Mouse (Mus musculus) kidney, adult 2 months (tissue): ENCODE results near the gene Ifitm1.

Experiments
- CTCF ChIP-seq: fragments of 200-500 bp; conservative IDR thresholded peaks from 2 replicates; pipeline ENCODE4 v1.5.1; 2011; ENCODE audit warnings: low read depth, mild to moderate bottlenecking, control low read depth, low read length, moderate library complexity, mixed read lengths; ENCODE audit not compliant: insufficient read depth, insufficient read length
- POLR2A ChIP-seq: fragments of 200-500 bp; IDR thresholded peaks from one replicate; pipeline ENCODE4 v1.6.1; 2011; ENCODE audit warnings: low read depth, low read length, control low read depth

GRCm38 (mm10) chr7:140989022-140989421, 22.0 kb downstream of the Ifitm1 start:
- TF ChIP-seq CTCF = no peak
- no peak for TF ChIP-seq POLR2A
